Mouse (Mus musculus) brain, embryonic 14.5 days (tissue): ENCODE measurements around the gene Tbx5.

Experiments
- CTCF ChIP-seq: fragments of 200-500 bp; IDR thresholded peaks from 2 replicates; pipeline ENCODE4 v1.5.1; 2012; ENCODE audit warnings: inconsistent platforms, mild to moderate bottlenecking, moderate library complexity, borderline replicate concordance; ENCODE audit not compliant: insufficient read depth, insufficient read length; ENCODE audit errors: extremely low read depth
- POLR2A ChIP-seq: fragments of 200-500 bp; IDR thresholded peaks from 2 replicates; pipeline ENCODE4 v1.6.1; 2012; ENCODE audit warnings: mild to moderate bottlenecking, inconsistent platforms, borderline replicate concordance; ENCODE audit not compliant: poor library complexity, insufficient read depth, insufficient read length, severe bottlenecking; ENCODE audit errors: extremely low read depth

DNA sequence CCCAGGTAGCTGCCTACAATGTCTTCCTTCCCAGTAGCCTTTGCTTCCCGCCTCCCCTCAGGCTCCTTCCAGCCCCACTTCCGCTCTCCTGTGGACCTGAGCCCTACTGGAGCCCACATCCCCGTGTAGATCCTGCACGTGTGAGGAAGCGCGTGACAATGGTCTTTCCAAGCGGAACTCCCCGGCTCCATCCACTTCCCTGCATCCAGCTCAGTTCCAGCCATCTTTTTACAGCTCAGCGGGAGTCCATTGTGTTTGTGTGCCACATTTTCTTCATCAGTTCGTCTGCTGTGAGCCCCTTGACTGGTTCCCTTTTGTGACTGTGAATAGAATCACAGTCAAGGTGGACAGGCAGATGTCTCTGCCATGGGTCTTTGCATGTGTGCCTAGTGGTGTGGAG is 88.5 kb downstream of the Tbx5 start:
- no peak for TF ChIP-seq CTCF
- no peak for TF ChIP-seq POLR2A
